Mouse (Mus musculus) liver, embryonic 16.5 days (tissue): ENCODE measurements around the gene Polr1e. TPM values are rescaled to one million over a fixed set of nuclear protein-coding genes. Genes with fewer than 3 reads are reported as not detected.

ENCODE experiments used
- ATAC-seq: fragments of 200-750 bp; cut with Nextera tagmentation; 2 replicates; pipeline ENCODE4 v1.8.0; 2017; ENCODE audit warnings: low read depth, mild to moderate bottlenecking, moderate number of reproducible peaks, moderate library complexity
- H3K27ac ChIP-seq: fragments of 300-500 bp; sonication (generic); 2 replicates; pipeline ENCODE4 v1.5.1; 2014; ENCODE audit warnings: mild to moderate bottlenecking, low read length
- H3K27me3 ChIP-seq: fragments of 300-500 bp; sonication (generic); 2 replicates; pipeline ENCODE4 v1.6.1; 2014; ENCODE audit warnings: low read depth, low read length, mixed read lengths; ENCODE audit not compliant: control insufficient read depth, insufficient read depth
- H3K36me3 ChIP-seq: fragments of 300-500 bp; sonication (generic); 2 replicates; pipeline ENCODE4 v1.6.1; 2014; ENCODE audit warnings: mild to moderate bottlenecking; ENCODE audit not compliant: control insufficient read depth, insufficient read depth
- H3K4me1 ChIP-seq: fragments of 300-500 bp; sonication (generic); 2 replicates; pipeline ENCODE4 v1.6.1; 2014; ENCODE audit warnings: low read depth, low read length, mixed read lengths; ENCODE audit not compliant: control insufficient read depth
- H3K4me2 ChIP-seq: fragments of 300-500 bp; sonication (generic); 2 replicates; pipeline ENCODE4 v1.6.1; 2014; ENCODE audit warnings: low read depth, low read length, mixed read lengths
- H3K4me3 ChIP-seq: fragments of 300-500 bp; sonication (generic); 2 replicates; pipeline ENCODE4 v1.5.1; 2014; ENCODE audit warnings: low read depth, mild to moderate bottlenecking, low read length
- H3K9ac ChIP-seq: fragments of 300-500 bp; sonication (generic); 2 replicates; pipeline ENCODE4 v1.6.1; 2014; ENCODE audit warnings: low read depth, low read length
- H3K9me3 ChIP-seq: fragments of 300-500 bp; sonication (generic); replicated peaks from 2 replicates; pipeline ENCODE4 v1.6.1; 2016; ENCODE audit warnings: low read length; ENCODE audit not compliant: control insufficient read depth
- WGBS: fragments of 180-500 bp; shearing (Covaris S2); extraction: QIAGEN DNeasy Blood & Tissue Kit; methylation state at CpG from one replicate; pipeline ENCODE4 v1.1.7; 2014; ENCODE audit not compliant: insufficient replicate concordance; 5-methylcytosine and 5-hydroxymethylcytosine counted together
- polyA plus RNA-seq: library from polyadenylated mRNA; unstranded; fragments of >200 nt; fragmentation: Nextera tagmentation; extraction: Ambion mirVana; gene quantifications from 2 replicates; pipeline ENCODE4 v1.2.1, GENCODE M21; 2015

Gene Polr1e
- polyA plus RNA-seq, 1 experiment from 2014 or later: 11.4 TPM

DNA sequence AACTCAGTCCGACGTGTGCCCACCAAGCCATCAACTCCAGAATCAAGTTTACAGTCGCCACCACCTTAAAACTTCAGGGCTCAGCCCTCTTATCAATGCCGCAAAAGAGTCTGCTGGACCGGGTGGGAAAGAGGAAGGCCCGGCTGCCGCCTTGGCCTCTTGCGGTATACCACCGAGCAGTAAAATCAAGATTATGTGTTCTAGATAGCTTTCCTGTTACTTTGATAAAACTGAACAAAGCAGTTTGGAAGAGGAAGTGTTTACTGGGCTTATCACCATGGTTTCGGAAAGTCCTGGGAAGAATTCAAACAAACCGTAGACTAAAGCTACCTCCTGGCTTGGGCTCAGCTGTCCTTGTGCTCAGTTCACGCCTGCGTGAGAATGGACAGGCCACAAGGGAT is 5.4 kb upstream of the Polr1e start:
- H3K9me3 ChIP-seq: no peaks in the 10 kb centered on the region
- no peak for ATAC-seq
- H3K4me3 ChIP-seq: peak overlapping the region; percentile 83
- no peaks in the 10 kb centered on the region for H3K36me3 ChIP-seq
- peak overlapping the region; percentile 72 for H3K4me2 ChIP-seq
- H3K27ac ChIP-seq: peak overlapping the region; percentile 98
- H3K9ac ChIP-seq: peak overlapping the region; percentile 84
- 0% methylated on average over 13 of the region's 13 CpGs for WGBS
- peaks cover 26% of the 10 kb centered on the region for H3K4me1 ChIP-seq
- H3K27me3 ChIP-seq: no peaks in the 10 kb centered on the region

- H3K4me1 ChIP-seq: peaks cover 29% of the 10 kb centered on the region
- H3K36me3 ChIP-seq: no peaks in the 10 kb centered on the region
- H3K9me3 ChIP-seq: no peaks in the 10 kb centered on the region
- peak overlapping the region; percentile 83 for H3K4me3 ChIP-seq
- ATAC-seq: no peak
- peak overlapping the region; percentile 72 for H3K4me2 ChIP-seq
- H3K27ac ChIP-seq: peak overlapping the region; percentile 98
- H3K9ac ChIP-seq: peak overlapping the region; percentile 84
- WGBS: 3% methylated on average over 2 of the region's 2 CpGs
- no peaks in the 10 kb centered on the region for H3K27me3 ChIP-seq
Measured at GRCm38 (mm10) chr4:45013537-45013936, 4.8 kb upstream of the Polr1e start.

DNA sequence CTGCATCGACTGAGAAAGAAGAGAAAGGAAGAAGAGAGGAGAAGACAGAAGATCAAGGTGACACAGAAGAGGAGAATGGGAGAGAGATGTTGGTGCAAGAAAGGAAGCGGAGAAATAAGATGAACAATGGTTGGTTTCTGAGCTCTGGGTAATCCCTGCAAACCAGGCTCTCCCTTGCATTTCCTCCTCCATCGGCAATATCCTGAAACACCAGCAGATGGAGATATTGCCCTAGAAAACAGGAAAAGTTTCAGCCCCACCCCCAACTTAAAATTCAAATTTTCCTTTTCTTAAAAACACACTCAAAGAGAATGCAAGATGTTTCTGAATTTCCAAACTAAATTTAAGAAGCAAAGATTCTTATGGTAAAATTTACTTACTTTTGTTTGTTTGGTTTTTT is 2.8 kb upstream of the Polr1e start:
- 8% methylated on average over 3 of the region's 3 CpGs for WGBS
- H3K9me3 ChIP-seq: no peaks in the 10 kb centered on the region
- ATAC-seq: no peak
- H3K36me3 ChIP-seq: no peaks in the 10 kb centered on the region
- H3K9ac ChIP-seq: no peak overlapping the region
- H3K27me3 ChIP-seq: no peaks in the 10 kb centered on the region
- H3K4me3 ChIP-seq: no peak overlapping the region
- H3K4me1 ChIP-seq: peaks cover 28% of the 10 kb centered on the region
- no peak overlapping the region for H3K27ac ChIP-seq
- no peak overlapping the region for H3K4me2 ChIP-seq

- peak overlapping the region; percentile 64 for H3K9ac ChIP-seq
- H3K27me3 ChIP-seq: no peaks in the 10 kb centered on the region
Measured at GRCm38 (mm10) chr4:45019009-45019408, 626 bp downstream of the Polr1e start.

DNA sequence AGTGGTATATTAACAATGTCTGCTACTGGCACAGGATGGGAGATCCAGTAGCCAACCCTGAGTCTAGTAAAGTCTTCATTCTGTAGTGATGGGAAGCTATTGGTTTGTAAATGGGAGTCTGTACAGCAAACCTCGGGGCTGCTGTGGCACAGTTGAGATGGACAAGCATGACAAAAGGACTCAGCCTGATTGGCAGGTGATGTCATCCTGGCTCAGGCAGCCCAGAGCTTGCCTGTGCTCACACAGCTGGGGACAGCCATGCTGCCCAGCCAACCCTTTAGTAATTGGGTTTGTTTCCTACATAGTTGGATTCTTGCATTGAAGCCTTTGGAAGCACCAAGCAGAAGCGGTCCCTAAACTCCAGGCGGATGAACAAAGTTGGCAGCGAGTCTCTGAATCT is 8.1 kb downstream of the Polr1e start:
- Histone ChIP-seq H3K4me1 (no peaks in the 10 kb centered on the region), H3K4me3 (no peak overlapping the region), H3K9me3 (no peaks in the 10 kb centered on the region), H3K4me2 (no peak overlapping the region), H3K9ac (no peak overlapping the region), H3K27me3 (no peaks in the 10 kb centered on the region), H3K27ac (no peak overlapping the region), H3K36me3 (no peaks in the 10 kb centered on the region)
- ATAC-seq: no peak
- WGBS: 87% methylated on average over 4 of the region's 4 CpGs

More at GRCm38 (mm10) chr4:45019009-45019408, 626 bp downstream of the Polr1e start:
- Histone ChIP-seq H3K27ac (no peak overlapping the region), H3K4me1 (peaks cover 16% of the 10 kb centered on the region), H3K9me3 (no peaks in the 10 kb centered on the region), H3K4me2 (peak overlapping the region; percentile 87), H3K36me3 (no peaks in the 10 kb centered on the region), H3K4me3 (peak overlapping the region; percentile 82)
- WGBS: under 1% methylated on average over 14 of the region's 14 CpGs
- ATAC-seq: no peak

DNA sequence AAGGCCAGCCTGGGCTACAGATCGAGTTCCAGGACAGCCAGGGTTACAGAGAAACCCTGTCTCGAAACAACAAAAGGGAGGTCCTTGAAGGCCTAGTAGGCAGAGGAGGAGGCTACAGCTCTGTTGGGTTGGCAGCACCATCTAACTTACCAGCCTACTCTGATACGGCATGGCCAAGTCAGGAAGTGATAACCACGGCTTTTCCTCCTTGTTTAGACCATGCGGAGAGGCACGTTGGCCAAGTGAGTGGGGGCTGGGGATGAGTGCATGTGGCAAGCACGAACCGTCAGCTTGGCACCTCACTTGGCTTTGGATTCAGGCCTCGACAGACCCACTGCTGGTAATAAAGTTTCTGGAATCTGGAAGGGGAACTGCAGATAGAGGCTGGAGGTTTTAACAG is 14.2 kb downstream of the Polr1e start:
- no peak overlapping the region for H3K4me2 ChIP-seq
- H3K4me1 ChIP-seq: peaks cover 2% of the 10 kb centered on the region; the same call in 1 of the 2 replicates
- H3K9ac ChIP-seq: no peak overlapping the region
- no peak for ATAC-seq
- no peak overlapping the region for H3K27ac ChIP-seq
- H3K36me3 ChIP-seq: no peaks in the 10 kb centered on the region
- no peaks in the 10 kb centered on the region for H3K9me3 ChIP-seq
- H3K27me3 ChIP-seq: no peaks in the 10 kb centered on the region
- 34% methylated on average over 9 of the region's 9 CpGs for WGBS
- no peak overlapping the region for H3K4me3 ChIP-seq

GRCm38 (mm10) chr4:45034693-45035628 is 16.6 kb downstream of the Polr1e start:
- Histone ChIP-seq H3K4me1 (peaks cover 2% of the 10 kb centered on the region; the same call in 1 of the 2 replicates), H3K36me3 (no peaks in the 10 kb centered on the region), H3K9me3 (no peaks in the 10 kb centered on the region), H3K27me3 (no peaks in the 10 kb centered on the region), H3K4me3 (no peak overlapping the region), H3K27ac (no peak overlapping the region), H3K9ac (no peak overlapping the region), H3K4me2 (no peak overlapping the region)
- ATAC-seq: no peak
- WGBS: 62% methylated on average over 16 of the region's 16 CpGs

DNA sequence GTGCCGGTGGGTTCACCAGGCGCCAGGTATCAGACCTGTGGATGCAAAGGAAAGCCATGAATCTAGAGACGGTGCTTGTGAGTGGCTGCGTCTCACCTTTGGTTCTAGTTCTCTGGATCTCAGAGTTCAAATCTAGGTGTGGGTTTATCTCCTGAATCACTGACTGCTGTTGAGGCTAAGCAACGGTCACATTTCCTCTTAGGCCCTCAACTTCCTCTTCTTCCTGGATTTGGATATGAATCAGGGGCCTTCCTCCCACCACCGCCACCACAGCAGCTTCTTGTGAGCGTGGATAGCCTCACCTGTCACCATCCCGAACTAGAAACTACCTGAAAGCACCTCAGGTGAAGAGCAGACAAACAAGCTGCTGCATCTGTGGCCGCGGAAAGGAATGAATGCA is 17.7 kb downstream of the Polr1e start:
- Histone ChIP-seq H3K36me3 (no peaks in the 10 kb centered on the region), H3K9me3 (no peaks in the 10 kb centered on the region), H3K4me1 (peaks cover 2% of the 10 kb centered on the region; the same call in 1 of the 2 replicates), H3K9ac (no peak overlapping the region), H3K27ac (no peak overlapping the region), H3K4me2 (no peak overlapping the region), H3K4me3 (no peak overlapping the region), H3K27me3 (no peaks in the 10 kb centered on the region)
- ATAC-seq: no peak
- 52% methylated on average over 10 of the region's 10 CpGs for WGBS

DNA sequence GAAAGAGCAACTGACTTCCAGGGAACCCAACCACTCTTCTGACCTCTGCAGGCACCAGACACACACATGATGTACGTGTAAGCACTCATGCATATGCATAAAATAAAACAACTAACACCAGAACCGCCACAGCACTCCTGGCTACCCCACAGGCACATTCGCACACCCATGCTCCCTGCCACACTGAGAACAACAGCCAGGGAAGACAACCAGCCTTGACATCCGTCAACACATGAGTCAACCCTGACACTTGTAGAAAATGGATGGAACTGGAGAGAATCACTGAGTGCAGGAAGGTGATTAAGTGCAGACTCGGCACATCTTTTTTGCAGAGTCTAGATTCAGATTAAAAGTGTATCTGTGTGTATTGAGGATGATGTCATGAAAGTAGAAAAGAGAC is 18.2 kb downstream of the Polr1e start:
- Histone ChIP-seq H3K9me3 (no peaks in the 10 kb centered on the region), H3K4me2 (no peak overlapping the region), H3K27me3 (no peaks in the 10 kb centered on the region), H3K27ac (no peak overlapping the region), H3K4me3 (no peak overlapping the region), H3K9ac (no peak overlapping the region), H3K36me3 (no peaks in the 10 kb centered on the region), H3K4me1 (peaks cover 2% of the 10 kb centered on the region; the same call in 1 of the 2 replicates)
- ATAC-seq: no peak
- 60% methylated on average over 5 of the region's 5 CpGs for whole genome bisulfite sequencing
